Mouse (Mus musculus): Measurements from ENCODE around the gene Itgb1bp1.

The Itgb1bp1 gene

DNA sequence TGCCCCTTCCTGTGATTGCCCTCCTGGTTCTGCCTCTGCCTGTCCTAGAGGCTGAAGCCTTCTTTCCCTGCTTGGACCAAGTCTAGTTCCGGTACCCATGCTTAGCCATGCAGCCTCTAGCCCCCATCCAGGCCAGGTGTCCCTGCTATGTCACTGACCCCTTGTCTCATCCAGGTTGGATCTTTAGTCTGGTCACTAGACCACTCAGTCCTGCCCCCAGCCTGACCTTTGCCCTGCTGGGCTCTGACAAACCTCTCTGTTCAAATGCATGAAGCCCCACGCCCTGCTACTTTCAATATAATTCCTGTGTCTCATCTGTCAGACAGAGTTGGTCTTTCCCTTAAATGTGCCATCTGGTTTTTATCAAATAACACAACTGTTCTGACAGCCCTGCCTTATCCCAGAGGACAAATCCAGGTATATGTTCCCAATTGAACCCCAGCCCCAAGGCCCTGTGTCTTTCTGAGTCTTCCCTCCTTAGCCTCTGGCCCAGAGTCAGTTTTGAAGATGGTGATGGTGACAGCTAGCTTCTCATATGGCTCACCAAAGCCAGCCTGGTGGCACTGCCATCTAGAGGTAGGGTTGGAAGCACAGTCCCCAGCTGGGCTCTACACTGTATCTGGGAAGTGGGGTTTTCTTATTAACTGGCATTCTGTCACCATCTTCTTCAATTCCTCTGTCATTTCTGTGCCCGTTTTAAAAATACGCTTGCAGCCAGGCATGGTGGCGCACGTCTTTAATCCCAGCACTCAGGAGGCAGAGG lies 25.4 kb downstream of the Itgb1bp1 start:
- in situ Hi-C loops (cut with MboI, MseI): no loop called here

DNA sequence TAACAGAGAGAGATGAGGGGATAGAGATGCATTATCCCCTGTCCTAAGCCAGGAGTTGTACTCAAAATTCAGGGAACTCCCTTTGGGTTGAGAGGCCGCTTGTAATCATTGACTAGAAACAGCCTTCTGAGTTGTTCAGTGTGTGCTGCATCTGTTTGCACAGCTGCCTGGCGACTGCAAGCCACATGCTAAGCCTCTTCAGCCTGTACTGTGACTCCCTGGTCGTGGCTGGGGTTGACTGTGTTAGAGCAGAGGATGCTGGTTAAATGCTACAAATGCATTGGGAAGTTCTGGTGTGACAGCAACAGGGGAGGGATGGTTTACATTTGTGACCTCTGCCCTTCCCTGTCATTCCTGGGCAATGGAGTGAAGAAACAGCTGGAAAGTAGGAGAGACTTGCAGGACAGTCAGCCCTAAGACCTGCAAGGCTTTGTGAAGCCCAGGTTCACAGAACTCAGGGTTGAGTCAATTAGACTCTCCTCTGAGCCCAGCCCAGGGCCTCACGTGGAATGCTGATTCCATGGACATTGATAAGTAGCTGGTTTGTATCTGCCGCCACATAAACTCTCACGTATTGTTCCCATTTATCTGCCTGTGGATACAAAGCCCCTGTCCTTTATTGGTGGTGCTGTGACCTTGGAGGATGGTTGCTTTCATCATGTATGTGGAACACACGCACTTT lies 38.2 kb downstream of the Itgb1bp1 start:
- in situ Hi-C loops (cut with MboI, MseI): no loop called here

DNA sequence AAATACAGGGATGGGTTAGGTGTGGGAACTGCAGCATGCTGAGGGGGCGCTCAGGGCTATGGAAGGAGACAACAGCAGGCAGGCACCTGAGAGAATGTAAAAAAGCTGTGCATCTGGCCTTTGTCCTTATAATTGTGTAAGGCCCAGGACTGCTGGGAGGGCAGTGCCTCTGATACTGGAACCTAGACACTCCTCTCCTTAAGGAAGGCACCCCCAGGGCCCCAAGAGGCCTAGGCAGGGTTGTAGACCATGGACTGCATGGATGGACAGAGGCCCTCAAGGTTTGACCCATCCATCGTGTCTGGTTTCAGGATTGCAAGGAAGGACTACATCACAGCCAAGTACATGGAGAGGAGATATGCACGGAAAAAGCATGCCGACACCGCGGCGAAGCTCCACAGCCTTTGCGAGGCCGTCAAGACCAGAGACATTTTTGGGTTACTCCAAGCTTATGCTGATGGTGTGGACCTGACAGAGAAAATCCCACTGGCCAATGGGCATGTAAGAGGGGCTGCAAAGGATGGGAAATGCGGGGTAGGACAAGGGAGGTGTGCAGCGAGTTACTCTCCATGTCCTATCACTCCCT lies 41.6 kb downstream of the Itgb1bp1 start:
- in situ Hi-C loops (cut with MboI, MseI): no loop called here

DNA sequence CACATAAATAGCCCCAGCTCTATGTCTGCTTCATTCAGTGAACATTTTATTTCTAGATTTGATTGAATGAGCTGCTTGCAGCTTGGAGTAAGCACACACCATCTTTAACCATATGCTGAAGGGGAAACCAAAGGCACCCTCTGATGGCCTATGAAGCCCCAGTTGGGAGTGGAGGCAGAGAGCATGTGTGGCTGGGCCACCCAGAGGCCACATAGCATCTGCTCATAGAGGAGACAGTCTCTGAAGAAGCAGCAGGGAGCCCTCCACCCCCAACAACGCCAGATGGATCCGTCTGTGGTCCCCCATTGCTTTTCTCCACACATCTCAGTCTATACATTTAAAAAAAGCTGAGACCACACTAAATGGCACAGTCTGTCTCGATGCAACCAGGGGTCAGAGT lies 44.1 kb downstream of the Itgb1bp1 start:
- in situ Hi-C loops (cut with MboI, MseI): no loop called here

DNA sequence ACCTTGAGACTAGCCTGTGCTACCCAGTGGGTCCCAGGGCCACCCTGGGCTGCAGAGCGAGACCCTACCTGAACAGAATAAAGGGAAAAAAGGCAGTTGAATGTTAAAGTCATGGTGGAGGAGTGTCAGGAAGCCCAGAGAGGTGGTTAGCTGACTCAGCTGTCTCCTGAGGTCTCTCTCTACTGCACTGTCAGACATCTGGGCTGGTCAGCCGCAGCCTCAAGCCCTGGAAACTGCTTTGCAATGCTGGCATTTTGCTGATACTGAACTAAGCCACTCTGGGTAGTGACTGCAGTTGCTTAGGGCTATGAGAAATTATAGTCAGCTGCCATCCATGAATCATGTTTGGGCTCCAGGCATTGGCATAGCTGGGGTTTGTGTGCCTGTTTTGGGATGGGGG lies 51.5 kb downstream of the Itgb1bp1 start:
- in situ Hi-C loops (cut with MboI, MseI): no loop called here

DNA sequence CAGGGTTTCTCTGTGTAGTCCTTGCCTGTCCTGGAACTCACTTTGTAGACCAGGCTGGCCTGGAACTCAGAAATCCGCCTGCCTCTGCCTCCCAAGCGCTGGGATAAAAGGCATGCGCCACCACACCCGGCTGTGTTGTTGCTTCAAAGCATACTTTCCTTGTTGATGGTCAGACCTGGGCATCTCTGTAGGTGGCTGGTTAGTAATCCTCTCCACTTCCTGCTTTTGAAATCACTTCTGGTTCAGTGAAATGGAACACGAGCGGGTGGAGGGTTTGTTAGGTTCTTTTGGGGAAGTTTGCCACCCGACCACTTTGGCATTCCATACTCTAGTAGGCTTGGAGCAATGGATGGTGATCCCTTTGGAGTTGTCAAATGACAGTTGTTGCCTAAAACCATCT lies 52.4 kb downstream of the Itgb1bp1 start:
- in situ Hi-C loops (cut with MboI, MseI): no loop called here

DNA sequence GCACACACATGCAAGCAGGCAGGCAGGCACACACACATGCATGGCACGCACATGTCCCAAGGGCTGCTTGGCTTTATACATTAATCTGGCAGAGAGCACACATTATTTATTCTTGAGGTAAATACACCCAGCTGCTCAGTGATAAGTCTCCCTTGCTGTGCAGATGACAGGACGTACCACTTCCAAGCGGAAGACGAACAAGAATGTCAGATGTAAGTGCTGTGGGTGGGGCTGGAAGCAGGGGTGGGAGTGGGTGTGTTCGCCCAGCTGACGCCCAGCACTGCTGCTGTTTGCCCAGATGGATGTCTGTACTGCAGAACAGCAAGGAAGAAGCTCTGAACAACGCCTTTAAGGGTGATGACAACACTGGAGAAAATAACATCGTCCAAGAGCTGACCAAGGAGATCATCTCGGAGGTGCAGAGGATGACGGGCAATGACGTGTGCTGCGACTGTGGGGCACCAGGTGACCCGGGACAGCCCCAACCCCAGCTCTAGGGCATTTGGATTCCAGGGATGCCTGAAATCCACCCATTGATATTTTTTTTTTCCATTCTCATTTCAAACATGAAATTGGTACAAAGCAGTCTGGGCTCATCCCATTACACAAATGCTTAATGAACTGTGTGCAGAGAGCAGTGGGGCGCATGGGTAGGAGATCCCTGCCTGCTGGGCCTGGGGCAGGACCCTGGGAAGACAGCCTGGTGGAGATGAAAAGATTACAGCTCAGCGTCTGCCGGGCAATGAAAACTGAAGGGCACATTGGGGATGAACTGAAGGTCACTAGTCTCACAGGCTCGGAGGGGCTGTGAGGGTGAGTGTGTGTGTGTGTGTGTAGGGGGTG lies 56.8 kb downstream of the Itgb1bp1 start:
- in situ Hi-C loops (cut with MboI, MseI): no loop called here

DNA sequence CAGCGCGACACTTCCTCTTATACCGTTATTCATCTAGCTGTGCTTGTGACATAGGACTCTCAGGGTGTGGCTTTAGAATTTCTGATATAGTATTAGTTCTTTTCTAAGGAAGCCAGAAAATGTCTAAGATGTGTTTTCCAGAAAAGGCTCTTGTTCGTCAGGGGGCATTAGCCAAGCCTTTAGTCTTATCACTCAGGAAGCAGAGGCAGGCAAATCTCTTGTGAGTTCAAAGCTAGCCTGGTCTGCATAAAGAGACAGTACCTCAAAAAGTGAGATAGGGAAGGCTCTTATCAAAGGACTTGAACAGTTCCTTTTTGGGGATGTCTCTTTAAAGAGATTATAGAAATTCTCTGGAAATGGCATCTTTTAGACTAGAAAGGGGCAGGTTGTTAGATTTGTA lies 57.4 kb downstream of the Itgb1bp1 start:
- in situ Hi-C loops (cut with MboI, MseI): no loop called here

DNA sequence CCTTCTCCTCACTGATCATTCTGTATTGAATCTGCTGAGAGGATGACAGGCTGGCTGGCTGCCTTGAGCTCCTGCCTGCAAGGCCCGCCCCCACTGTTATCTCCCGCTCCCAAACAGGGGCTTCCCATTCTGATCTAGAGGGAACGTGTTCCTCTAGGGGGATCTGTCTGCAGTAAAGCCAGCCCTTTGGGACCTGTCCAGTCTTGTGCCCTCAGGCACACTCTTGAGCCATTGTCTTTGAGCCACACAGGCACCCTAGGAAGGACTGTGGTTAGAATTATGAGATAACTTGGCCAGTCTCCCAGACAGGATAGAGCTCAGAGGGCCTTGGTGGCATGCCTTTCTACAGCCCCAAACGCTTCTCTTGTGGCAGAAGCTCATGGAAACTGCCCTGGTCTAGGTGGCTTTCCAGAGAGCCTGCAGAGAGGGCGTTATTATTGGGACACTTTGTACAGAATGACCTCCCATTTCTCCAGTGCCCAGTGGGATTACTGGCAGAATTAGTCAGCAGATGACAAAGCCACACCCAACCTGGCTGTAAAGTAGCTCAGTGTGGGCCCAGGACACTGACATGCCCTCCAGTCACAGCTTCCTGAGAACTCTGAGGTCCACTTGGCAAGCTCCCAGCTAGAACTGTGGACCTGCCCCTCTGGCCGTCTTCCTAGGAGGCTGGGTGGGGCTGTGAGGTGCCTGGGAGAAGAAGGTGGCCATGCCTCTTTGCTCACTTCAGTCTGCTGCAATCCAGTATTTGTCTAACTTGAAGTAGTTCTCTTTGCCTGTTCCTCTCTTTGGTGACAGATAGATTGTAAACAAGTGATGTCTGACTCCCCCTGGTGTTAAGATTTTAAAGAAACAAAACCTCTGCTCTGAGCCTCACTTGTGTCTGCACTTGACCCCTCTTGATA lies 58.8 kb downstream of the Itgb1bp1 start:
- in situ Hi-C loops (cut with MboI, MseI): no loop called here

DNA sequence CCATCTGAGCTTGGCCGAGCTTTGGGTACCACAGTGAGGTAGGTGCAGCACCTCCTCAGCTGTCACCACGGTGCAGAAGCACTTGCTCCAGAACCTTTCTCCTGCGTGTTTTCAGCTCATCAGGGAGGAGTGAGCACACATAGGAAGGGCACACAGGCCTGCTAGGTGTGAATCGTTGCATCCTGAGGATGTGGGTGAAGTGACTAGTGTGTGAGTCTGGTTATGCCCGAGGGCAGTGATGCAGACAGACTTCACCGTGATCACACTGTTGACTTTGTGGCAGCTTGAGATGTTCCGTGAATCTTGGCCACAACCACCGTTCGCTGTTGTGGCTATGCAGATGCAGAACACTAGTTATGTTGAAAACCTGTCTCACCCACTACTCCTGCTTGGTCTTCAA lies 59.8 kb downstream of the Itgb1bp1 start:
- in situ Hi-C loops (cut with MboI, MseI): no loop called here

DNA sequence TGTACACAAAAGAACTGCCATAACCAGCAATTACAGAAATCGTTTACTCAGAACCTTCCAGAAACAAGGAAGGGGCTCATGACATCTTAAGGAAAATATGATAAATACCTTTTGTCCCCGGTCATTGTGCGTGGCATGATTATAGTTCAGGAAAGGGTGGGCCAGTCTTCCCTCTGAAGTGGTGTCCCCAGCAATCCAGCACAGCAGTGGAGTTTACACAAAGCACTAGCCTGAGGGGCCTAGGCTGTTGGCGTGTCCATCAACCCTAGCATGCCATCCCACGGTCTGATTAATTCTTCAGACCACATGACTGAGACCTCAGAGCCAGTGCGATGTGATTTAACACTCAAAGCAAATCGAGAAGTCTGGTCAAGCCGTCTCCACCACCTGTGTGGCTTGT lies 60.7 kb downstream of the Itgb1bp1 start:
- in situ Hi-C loops (cut with MboI, MseI): no loop called here

DNA sequence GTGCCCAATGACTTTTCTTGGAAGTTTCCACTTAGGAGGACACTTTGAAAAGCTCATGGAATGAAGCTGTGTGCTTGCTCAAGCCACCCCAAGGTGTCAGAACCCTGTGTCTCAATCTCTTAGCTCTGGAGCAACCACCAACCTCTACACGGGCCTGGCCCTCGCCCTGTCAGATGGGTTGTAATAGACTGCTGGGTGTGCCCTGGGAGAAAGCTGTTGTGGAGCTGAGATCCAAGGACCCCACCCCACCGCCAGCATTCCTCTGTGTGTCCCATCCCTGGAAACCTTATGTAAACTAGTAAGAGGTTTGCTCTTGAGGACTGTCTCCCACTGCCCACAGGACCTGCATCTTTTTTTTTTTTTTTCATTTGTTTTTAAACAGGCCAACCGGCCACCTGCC lies 62.2 kb downstream of the Itgb1bp1 start:
- in situ Hi-C loops (cut with MboI, MseI): no loop called here

DNA sequence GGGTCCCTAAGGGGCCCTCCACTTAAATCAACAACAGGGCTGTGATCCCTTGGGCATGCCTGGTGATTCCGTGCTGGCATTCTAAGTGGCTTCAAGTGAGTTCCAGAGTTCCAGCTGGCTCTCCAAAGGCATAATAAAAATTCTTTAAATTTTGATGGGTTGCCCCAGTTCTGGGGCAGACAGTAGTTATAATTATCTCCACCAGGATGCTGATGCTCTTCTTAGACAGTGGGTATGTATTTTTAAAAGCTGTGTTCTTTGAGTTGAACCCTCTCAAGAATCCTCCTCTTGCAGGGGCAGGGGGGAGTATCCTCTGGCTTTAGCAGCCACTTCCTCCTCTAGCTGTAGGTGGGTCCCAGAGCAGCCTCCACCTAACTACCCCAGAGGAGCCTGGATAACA lies 65.5 kb downstream of the Itgb1bp1 start:
- in situ Hi-C loops (cut with MboI, MseI): no loop called here

DNA sequence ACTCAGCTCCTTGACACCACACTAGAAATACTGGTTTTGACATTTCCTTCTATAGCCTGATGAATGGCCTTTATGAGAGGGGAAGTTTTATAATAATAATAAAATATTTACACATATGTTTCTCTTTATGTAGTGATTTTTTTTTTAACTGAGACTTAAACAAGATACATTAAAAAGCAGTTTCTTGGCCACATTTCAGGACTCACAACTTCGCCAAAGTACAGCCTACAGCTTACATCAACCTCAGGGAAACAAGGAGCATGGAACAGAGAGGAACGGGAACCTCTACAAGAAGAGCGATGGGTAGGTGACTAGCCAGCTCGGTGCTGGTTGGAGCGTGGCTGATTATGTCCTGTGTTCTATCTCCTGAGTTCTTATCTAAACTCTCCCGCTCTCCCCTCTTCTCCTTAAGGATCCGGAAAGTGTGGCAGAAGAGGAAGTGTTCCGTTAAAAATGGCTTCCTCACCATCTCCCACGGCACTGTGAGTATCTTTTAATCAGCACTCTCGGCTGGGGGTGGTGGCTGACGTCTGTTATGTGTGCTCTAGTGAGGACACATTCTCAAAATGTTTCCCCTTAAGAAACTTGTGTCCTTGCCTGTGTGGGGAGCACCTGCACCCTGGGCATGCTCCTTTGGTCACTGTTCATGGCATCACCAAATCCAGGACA lies 68.2 kb downstream of the Itgb1bp1 start:
- in situ Hi-C loops (cut with MboI, MseI): no loop called here

DNA sequence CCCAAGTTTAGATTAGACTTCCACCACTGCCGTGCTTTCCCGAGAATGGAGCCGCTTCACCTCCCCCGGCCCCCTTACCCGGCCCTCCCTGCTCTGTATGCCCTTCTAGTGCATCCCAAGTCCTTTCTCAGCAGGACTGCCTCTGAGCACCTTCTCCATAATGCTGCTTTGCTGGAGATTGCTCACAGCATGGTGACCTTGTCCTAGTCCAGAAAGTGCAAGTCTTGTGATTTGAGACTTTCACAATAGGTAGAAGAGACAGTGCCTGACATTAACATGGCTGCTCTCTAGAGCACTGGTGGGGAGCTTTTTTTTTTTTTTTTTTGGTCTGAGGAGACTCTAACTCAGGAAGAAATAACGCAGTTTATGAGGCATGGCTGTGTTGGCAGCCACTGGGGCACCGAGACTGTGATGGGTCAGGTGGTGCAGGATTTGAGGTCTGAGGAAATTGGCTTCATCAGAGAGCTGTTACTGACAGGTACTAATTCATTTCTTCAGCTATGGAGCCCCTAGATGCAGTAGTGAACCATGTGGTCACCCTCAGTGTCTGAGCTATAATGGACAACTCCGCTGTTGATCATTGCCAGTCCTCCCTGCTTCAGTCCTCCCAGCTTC lies 71.4 kb downstream of the Itgb1bp1 start:
- in situ Hi-C loops (cut with MboI, MseI): no loop called here

DNA sequence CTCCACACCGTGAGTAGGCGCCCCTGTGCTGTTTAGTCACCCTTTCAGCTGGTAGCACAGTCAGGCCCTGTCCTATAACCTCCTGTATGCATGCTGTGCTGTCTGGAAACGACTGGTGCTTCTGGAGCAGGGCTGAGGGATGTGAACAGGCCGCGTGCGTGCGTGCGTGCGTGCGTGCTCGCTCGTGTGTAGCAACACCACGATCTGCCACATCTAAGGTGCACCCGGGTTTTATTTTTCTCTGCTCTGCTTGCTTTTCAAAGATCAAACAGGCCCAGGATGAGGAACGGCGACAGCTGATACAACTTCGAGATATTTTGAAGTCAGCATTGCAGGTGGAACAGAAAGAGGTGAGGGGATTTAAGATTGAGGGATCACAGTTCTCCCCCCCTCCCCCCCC lies 73.2 kb downstream of the Itgb1bp1 start:
- in situ Hi-C loops (cut with MboI, MseI): no loop called here

DNA sequence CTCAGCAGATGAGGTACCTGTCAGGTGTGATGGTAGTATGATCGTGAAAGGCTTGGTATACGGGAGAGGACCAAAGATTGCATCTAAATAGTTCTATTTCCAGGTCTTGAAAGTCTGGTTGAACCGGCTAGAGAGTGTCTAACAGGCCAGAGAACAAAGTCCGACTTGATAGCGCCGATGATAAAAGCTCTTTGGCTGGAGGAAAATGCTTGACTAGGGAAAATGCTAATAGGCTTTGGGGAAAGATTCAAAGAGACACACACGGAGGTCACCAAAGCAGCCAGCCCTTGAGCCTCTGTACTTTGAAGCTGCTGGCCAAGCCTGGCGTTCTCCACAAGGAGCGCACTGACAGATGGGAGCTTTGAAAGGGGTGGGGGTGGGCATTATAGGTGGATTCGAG lies 76.8 kb downstream of the Itgb1bp1 start:
- in situ Hi-C loops (cut with MboI, MseI): no loop called here

DNA sequence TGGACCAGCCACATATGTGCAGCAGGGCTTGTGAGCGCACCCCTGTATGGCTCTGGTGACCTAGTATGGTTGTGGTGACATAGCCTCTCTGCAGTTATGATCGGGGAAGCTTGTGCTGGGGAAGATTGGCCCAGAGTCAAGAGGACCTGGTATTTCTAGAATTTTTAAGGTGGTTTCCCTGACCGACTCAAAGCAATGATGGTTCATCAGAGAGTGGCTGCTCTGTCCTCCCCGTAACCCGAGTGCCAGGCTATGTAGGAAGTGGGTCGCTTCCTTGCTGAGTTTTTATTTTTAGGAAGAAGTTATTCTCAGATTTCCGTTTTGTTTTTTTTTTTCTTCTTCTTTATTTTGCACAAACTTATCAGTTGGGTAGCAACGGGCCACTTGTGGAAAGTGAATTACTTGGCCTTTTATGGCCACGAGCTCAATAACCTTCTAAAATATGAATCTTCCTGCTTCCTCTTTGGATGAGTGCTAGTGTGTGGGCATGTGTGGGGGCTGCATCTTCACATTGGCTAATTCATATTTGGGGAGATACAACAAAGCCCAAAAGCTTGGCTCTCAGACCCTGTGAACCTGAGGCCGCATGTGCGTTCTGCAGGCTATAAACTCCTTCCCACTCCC lies 77.8 kb downstream of the Itgb1bp1 start:
- in situ Hi-C loops (cut with MboI, MseI): no loop called here

DNA sequence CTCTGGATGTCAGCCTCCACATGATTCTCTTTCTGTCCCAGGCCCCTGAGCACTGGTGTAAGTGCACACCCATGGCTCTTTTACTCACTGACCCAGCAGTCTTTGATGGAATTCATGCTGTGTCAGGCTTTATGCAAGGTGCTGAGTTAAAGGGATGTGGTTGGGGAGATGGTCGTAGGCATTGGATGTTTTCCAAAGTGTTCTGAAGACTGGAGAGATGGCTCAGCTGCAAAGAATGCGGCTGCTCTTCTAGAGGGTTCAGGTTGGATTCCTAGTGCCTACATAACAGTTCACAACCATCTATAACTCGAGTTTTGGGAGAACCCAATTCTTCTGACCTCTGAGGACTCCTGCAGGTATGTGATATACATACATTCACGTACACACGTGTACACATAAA lies 78.7 kb downstream of the Itgb1bp1 start:
- in situ Hi-C loops (cut with MboI, MseI): no loop called here

DNA sequence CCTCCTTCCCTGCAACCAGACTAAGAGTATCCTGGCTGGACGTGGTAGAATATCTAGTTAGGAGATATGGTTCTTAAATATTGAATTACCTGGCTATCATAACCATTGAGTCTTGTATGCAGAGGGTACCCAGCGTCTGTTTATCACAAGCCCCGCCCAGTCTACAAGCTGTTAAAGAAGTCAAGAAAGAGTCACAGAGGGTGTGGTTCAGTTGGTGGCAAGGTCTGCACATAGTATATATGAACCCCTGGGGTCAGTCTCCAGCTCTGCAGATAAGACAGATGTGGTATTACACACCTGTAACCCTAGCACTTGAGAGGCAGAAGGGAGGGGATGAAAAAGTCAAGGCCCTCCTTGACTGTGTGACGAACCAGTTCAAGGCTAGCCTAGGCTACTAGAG lies 80.3 kb downstream of the Itgb1bp1 start:
- in situ Hi-C loops (cut with MboI, MseI): no loop called here

All from T-helper 2 cell (primary cell).